Mouse (Mus musculus) WW6 (cell line): ENCODE measurements at regions not wholly inside any gene's neighbourhood (a gene's known extent, or its start where the extent isn't known, plus 50 kb on each side); places are given as distances from the start of the nearest gene placed in this dataset.

ENCODE experiments used
- DNase-seq: peaks from one replicate; pipeline ENCODE4 v3.0.0-alpha.2; 2013; ENCODE audit warnings: low read depth, low spot score

- DNase-seq = no peak
Observed at GRCm38 (mm10) chr4:127862875-127863274, 107.9 kb downstream of the CK137956 start.

GRCm38 (mm10) chr4:127861319-127862117 is 109.2 kb downstream of the CK137956 start:
- DNase-seq = no peak

GRCm38 (mm10) chr4:127860271-127860670 is 110.5 kb downstream of the CK137956 start:
- DNase-seq = no peak

DNA sequence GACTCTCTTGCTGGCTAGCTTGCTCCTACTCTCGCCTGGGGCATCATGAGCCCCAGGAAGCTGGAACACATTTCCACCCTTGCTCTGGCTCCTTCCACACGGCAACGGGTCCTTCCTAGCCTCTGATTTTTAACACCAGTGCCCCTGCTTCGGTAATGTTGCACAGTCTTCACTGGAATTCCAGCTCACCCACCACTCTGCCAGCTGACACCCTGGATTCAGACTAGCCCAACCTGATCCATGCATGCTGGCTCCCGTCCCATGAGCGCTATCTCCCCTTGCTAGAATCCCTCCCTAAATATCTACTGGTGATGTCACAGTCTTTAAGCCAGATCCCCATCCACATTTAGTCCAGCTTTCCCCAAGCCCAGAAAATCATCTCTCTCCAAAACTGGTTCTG is 111.2 kb downstream of the CK137956 start:
- DNase-seq = no peak

DNA sequence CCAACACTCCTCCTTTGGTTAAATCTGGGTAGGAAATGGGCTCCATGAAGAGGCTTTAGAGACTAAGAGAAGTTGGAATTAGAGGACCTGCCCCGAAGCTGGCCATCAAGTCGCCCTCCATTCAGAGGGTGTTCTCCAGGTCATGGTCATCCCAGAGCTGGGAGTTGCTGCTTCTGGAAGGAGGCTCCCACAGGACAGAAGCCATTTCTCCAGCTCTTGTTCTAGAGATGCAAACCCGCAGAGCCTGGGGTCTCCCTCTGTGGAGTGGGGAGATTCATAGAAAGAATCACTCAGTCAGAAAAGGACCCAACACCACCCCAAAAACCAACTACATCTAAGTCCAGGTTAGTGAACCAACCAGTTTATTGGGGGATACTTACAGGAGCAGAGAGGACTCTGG is 112.2 kb downstream of the CK137956 start:
- DNase-seq = no peak

DNA sequence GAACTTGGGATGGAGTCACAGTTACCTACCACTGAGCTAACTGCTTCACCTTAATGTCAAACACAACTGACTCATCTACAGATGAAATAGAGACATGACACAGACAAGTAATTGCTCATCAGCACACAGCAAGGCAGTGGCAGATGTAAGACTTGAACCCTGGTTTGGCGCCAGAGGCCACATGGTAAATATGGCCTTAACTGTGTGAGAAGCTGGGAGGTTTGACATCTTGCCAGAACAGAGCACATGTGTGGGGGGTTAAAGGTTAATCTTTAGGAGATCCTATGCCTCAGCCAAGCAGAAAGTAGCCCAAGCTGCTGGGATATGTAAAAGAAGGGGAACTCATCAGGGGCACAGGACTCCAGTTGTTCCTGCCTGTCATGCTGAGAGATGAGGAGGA is 114.9 kb downstream of the CK137956 start:
- DNase-seq = no peak

DNA sequence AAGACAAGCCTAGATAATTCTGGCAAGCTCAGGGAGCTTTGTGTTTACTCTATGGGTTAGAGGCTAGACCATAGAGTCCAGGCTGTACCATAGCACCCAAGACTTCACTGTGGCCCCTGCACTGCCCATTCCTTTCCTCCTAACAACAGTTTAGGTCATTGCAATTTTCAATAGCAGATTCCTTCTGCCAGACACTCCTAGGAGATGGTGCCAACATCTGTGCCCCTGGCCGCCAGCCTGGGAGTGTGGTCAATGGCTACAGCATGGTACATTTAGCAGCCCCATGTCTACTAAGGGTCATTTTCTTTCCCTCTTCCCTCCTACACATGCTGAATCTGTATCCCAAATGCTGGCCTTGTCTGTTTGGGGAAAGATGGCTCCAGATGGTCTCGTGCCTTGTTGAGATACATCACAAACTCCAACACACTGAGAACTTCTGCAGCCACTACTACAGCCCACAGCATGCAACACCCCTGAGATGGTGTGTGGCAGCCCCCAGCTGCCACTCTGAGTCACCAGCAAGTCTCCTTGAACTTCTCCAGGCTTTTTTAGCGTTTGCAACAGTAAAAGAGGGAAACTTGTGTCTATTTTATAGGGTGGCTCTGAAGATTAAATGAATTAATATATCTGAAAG is 115.9 kb downstream of the CK137956 start:
- no peak for DNase-seq

- no peak for DNase-seq
Observed at GRCm38 (mm10) chr4:127849306-127849705, 121.4 kb downstream of the CK137956 start.

GRCm38 (mm10) chr4:127846321-127846720 is 124.4 kb downstream of the CK137956 start:
- DNase-seq = no peak

GRCm38 (mm10) chr4:127843421-127843820 is 127.3 kb downstream of the CK137956 start:
- DNase-seq = no peak

- no peak for DNase-seq
Observed at GRCm38 (mm10) chr4:127833668-127834067, 137.1 kb downstream of the CK137956 start.

GRCm38 (mm10) chr4:127826988-127827387 is 143.8 kb downstream of the CK137956 start:
- DNase-seq = no peak

DNA sequence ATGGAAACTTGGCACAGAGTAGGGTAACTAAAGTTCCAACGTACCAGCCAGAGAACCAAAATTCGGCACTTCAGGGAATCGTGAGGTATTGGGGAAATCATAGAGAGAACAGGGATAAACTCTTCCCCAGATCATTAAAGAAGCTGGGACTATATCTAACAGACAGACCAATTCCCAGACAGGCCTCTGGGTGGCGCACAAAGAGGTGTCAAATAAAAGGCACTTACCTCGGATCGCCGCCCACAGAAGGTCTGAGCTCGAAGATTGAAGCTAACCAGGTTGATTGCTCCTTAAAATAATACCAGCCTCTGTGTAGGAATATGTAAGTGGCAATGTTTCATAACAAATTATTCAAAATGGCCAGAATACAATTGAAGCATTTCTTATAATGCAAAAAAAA is 151.2 kb downstream of the CK137956 start:
- DNase-seq = no peak

DNA sequence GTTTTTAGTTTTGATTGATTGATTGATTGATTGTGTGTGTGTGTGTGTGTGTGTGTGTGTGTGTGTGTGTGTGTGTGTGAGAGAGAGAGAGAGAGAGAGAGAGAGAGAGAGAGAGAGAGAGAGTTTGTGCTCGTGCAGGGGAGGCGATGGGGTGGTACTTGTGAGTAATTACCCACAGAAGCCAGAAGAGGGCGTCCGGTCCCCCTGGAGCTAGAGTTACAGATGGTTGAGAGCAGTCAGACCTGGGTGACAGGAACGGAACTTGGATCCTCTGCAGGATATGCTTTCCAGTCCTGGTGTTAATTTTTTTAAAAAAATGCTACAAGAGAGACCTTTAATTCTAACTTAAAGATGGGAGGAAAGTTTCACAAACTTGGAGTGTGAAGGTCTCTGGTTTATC is 151.7 kb downstream of the CK137956 start:
- DNase-seq = no peak

DNA sequence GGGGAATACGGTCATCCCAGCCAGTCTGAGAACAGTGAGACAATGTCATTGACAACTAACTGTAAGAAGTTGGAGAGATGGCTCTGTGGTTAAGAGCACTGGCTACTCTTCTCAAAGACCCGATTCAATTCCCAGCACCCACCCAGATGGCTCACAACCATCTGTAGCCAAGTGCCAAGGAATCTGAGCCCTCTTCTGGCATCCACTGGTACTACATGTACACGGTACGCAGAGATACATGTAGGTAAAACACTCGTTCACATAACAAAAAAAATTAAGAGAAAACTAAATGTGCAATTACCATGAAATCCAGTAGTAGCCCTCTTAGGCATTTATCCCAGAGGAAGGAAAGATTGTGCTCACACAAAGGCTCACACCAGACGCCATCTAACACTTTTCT is 156.1 kb downstream of the CK137956 start:
- no peak for DNase-seq

GRCm38 (mm10) chr4:127812047-127812545 is 158.7 kb downstream of the CK137956 start:
- DNase-seq = no peak

DNA sequence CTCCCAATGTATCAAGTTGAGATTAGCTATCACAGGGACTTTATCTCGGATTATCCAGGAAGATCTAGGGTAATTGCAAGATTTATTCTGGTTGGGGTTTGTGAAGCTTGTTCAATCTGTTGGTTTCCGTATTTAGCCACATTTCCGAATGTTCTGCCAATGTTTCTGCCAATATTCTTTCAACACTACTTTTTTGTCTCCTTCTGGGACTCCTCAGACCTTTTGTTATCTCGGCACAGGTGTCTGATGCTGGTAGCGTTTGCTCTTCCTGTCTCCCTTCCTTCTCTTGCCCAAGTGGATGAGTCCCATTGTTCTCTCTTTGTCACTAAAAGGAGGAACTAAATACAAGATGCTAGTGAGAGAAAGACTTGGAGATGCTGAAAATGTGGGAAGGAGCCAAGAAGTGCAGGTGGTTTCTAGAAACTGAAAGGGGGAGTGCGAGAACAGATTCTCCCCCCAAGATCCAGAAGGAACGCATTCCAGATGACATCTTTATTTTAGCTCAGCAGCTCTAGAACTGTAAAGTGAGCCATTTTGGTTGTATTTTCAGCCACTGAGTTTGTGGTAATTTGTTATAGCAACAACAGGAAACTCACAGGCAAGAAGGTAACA is 159.7 kb downstream of the CK137956 start:
- DNase-seq = no peak

- DNase-seq = no peak
Observed at GRCm38 (mm10) chr4:127809006-127809405, 161.7 kb downstream of the CK137956 start.

DNA sequence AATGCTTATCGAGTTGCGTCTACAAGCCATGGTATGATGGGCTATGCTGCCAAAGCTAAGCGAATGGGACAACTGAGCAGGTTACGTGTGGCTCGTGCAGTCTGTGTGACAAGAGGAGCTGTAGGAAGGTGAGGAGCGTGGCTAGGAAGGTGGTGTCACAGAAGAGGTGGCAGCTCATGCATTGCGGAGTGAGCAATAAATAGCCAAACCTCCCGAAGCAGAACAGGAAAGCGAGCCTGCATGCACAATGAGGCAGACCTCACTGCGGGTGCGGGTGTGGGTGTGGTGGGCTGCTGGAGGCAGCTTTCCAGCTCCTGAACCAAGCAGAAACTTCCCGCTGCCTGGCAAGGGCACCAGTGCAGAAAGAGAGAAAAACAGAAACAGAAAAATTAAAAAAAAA is 181.5 kb downstream of the CK137956 start:
- DNase-seq = no peak

DNA sequence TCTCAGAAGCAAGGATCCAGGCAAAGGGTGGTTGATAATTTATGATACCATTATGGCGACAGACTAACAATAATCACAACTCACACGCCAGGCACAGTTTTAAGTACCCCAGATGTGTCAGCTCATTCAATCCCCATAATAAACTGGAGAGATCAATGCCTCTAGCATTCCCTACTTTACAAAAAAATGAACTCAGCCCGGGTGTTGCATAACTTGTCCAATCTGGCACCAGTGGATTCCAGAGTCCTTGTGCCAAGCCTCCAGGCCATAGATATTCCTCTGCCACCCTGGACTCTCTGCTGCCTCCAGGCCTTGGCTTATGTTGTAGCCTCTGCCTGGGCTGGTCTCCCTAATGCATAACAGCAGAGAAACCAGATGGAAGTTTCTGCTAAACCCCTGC is 185.0 kb downstream of the CK137956 start:
- DNase-seq = no peak

- no peak for DNase-seq
Observed at GRCm38 (mm10) chr4:127771966-127772500, 198.7 kb downstream of the CK137956 start.

GRCm38 (mm10) chr4:127763736-127764135 is 207.0 kb downstream of the CK137956 start:
- DNase-seq = no peak
